In the genomic region with DNA sequence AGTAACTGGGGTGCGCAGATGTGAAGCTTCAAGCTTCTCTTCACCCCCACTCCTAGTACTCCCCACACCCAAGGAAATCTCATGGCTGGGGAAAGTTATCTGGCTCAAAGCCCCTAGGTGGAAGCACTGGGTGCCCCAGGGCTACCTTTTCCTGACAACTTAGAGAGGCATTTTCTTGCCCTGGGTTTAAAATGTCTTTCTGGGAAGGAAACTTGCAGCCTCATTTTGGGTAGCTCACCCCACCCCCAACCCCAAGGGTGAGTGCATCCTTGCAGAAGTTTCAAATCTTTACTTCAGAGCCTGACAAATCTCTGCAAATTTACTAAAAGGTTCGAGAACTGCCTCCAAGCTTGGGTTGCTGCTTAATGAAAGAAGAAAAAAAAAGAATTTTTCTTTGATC, we compare ENCODE assay signal across 17 mouse cellular contexts. TPM values are rescaled to one million over a fixed set of nuclear protein-coding genes. Genes with fewer than 3 reads are reported as not detected.
DNase-seq lines count a peak whose midpoint lies in the region; TF ChIP-seq lines count a peak whose summit lies in the region.
"Had no signal": no experiment of that assay in that cellular context is flagged by ENCODE, and none has a peak within 500 bp of the region (broad histone marks: within the 10 kb centered on the region; RNA-seq: fewer than 3 reads in every experiment).

No protein-coding gene starts in this region.

- intact Hi-C loops in heart, postnatal 14 days (cut with DNase I) = loop anchor here (5.0 kb wide), 1 partner anchor 51 kb away; no protein-coding TSS in a partner anchor

- H3K4me3 ChIP-seq in layer of hippocampus, adult 2 months = no peak overlapping the region
- H3K4me3 ChIP-seq: embryonic facial prominence, embryonic 15.5 days; erythroblast, embryonic 14.5 days; forebrain, embryonic 10.5 days; gastrocnemius, adult 2 months; hindbrain, embryonic 13.5 days had no signal

- peak; percentile 39 for DNase-seq in adrenal gland, adult 2 months
- DNase-seq in adrenal gland, adult 8-10 months = no peak
- no peak for DNase-seq in layer of hippocampus, adult 2 months (ENCODE audit: low spot score in 2 of 2)
- DNase-seq in layer of hippocampus, postnatal 25 days (ENCODE audit: extremely low spot score in 1 of 2, low spot score in 1 of 2) = no peak
- DNase-seq in 3T3-L1 (ENCODE audit: low read depth, low spot score) (peak; percentile 42), ZHBTc4 (ENCODE audit: low read depth, low spot score) (peak; percentile 42)
- DNase-seq in heart, postnatal 14 days = no peak
- no peak for DNase-seq in testis, postnatal 14 days (ENCODE audit: low spot score)
- DNase-seq: cerebellum, adult 8-10 months; embryo, embryonic 11 days; gastrocnemius, adult 2 months; gastrocnemius, postnatal 25 days had no signal

- TF ChIP-seq CTCF in layer of hippocampus, adult 2 months (conservative IDR thresholded peaks at IDR 0.05) = 0 out of 2 replicates have a peak, but pooled peaks have one; percentile 17

- H3K27ac ChIP-seq in layer of hippocampus, adult 2 months = no peak overlapping the region
- H3K27ac ChIP-seq: embryonic facial prominence, embryonic 15.5 days; forebrain, embryonic 10.5 days; gastrocnemius, adult 2 months; hindbrain, embryonic 13.5 days; hindbrain, postnatal 0 days had no signal

RNA-seq across cellular contexts. Expression of gene Frmd6, which starts 47.0 kb away (rescaled TPM):
- total RNA-seq in adrenal gland, adult 2 months (2021) = 10 to 100 TPM; 55.3 to 72.0 TPM
- 15.3 and 16.3 TPM in 2 replicates for polyA plus RNA-seq in adrenal gland, adult 2 months (2012; rRNA removed)
- 100 to 1,000 TPM in 2 of 4 experiments, 10 to 100 TPM in 2; 55.0 to 240 (median 120) TPM for total RNA-seq in adrenal gland, adult 8-10 months (2022)
- 10 to 100 TPM; 17.6 to 18.4 TPM for total RNA-seq in layer of hippocampus, adult 2 months (2021)
- 10 to 100 TPM; 15.4 to 16.8 TPM for total RNA-seq in layer of hippocampus, postnatal 25 days (2021)
- total RNA-seq in heart, postnatal 14 days (2021) = 10 to 100 TPM; 38.3 to 41.1 TPM

Comparison
In these comparisons a context has a peak if more than half of its experiments do, and no peak if none do; other contexts are left out.
1. DNase-seq: peak in adrenal gland, adult 2 months (single experiment), 3T3-L1 (single experiment) and ZHBTc4 (single experiment); none in adrenal gland, adult 8-10 months (single experiment), layer of hippocampus, adult 2 months (0 of 2), layer of hippocampus, postnatal 25 days (0 of 2), heart, postnatal 14 days (0 of 2) and testis, postnatal 14 days (single experiment).